Mouse (Mus musculus) hindbrain, embryonic 11.5 days (tissue): ENCODE results near the gene Nt5e. TPM values are rescaled to one million over a fixed set of nuclear protein-coding genes. Genes with fewer than 3 reads are reported as not detected.

Experiments
- ATAC-seq: fragments of 200-750 bp; cut with Nextera tagmentation; 2 replicates; pipeline ENCODE4 v1.8.0; 2017; ENCODE audit warnings: mild to moderate bottlenecking, moderate TSS enrichment, moderate library complexity; ENCODE audit not compliant: low FRiP score
- DNase-seq: peaks from one replicate; pipeline ENCODE4 v3.0.0-alpha.2; 2015; ENCODE audit warnings: low spot score
- H3K27ac ChIP-seq: fragments of 300-500 bp; sonication (generic); 2 replicates; pipeline ENCODE4 v1.5.1; 2014; ENCODE audit warnings: mild to moderate bottlenecking, low read depth, low read length
- H3K27me3 ChIP-seq: fragments of 300-500 bp; sonication (generic); 2 replicates; pipeline ENCODE4 v1.6.1; 2014; ENCODE audit warnings: mild to moderate bottlenecking, low read length, moderate library complexity, mixed read lengths; ENCODE audit not compliant: control insufficient read depth, insufficient read depth
- H3K36me3 ChIP-seq: fragments of 300-500 bp; sonication (generic); 2 replicates; pipeline ENCODE4 v1.6.1; 2014; ENCODE audit warnings: mild to moderate bottlenecking, low read length, moderate library complexity, mixed read lengths; ENCODE audit not compliant: control insufficient read depth, insufficient read depth
- H3K4me1 ChIP-seq: fragments of 300-500 bp; sonication (generic); replicated peaks from 2 replicates; pipeline ENCODE4 v1.6.1; 2014; ENCODE audit warnings: low read length, mixed read lengths; ENCODE audit not compliant: control insufficient read depth, insufficient read depth
- H3K4me2 ChIP-seq: fragments of 300-500 bp; sonication (generic); replicated peaks from 2 replicates; pipeline ENCODE4 v1.6.1; 2014; ENCODE audit warnings: mild to moderate bottlenecking, low read depth, low read length
- H3K4me3 ChIP-seq: fragments of 300-500 bp; sonication (generic); 2 replicates; pipeline ENCODE4 v1.5.1; 2014; ENCODE audit warnings: low read depth, low read length
- H3K9ac ChIP-seq: fragments of 300-500 bp; sonication (generic); 2 replicates; pipeline ENCODE4 v1.6.1; 2014; ENCODE audit warnings: low read depth, low read length
- H3K9me3 ChIP-seq: fragments of 300-500 bp; sonication (generic); 2 replicates; pipeline ENCODE4 v1.6.1; 2016; ENCODE audit warnings: low read length; ENCODE audit not compliant: control insufficient read depth
- WGBS: fragments of 180-500 bp; shearing (Covaris S2); extraction: QIAGEN DNeasy Blood & Tissue Kit; methylation state at CpG from one replicate; pipeline ENCODE4 v1.1.7; 2014; 5-methylcytosine and 5-hydroxymethylcytosine counted together
- polyA plus RNA-seq: library from polyadenylated mRNA; unstranded; fragments of >200 nt; fragmentation: Nextera tagmentation; extraction: Ambion mirVana; gene quantifications from 2 replicates; pipeline ENCODE4 v1.2.1, GENCODE M21; 2014

Gene Nt5e
- polyA plus RNA-seq, 1 experiment from 2014 or later, result 2.1 TPM

DNA sequence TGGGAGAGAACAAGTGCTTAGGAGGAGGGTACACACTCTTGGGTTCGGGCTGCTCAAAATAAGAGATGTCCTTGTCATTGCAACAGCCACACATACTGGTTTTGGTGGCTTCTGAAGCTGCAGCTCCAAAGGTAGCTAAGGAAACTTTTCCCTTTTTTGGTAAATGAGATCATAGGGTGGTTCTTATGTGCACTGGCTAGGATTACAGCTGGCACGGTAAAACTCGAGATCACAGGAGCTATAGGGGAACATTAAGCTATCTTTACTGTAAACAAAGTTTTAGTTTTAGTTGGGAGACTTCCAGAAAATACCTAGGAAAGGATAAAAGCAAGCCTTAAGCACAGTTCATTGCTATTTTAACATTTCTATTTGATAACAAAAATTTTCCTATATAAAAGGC is 24.2 kb downstream of the Nt5e start:
- ATAC-seq, result no peak
- H3K27ac ChIP-seq, result no peak overlapping the region
- WGBS, result 72% methylated on average over 3 of the region's 3 CpGs

DNA sequence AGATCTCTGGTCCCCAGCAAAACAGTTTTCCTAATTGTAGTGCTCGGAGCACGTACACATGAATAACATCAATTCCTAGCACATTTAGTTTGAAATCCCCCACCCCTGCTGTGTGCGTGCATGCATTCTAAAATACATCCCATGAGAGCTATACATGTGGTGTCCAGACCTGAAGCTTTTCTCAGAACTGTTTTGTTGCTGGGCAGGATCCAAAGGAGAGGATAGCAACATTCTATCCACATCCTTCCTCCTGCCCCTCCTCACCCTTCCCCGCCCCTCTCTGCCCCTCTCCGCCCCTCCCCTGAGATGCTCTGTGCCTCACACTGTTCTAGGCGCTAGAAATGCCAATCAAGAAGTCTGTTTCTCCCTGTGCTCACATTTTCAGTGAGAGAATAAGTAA is 25.7 kb downstream of the Nt5e start:
- ATAC-seq, result no peak

More for the DNA sequence above, 24.2 kb downstream of the Nt5e start:
- Histone ChIP-seq H3K36me3 (no peaks in the 10 kb centered on the region), H3K4me1 (0 out of 2 replicates have a peak, but pooled peaks cover 2% of the 10 kb centered on the region), H3K9ac (no peak overlapping the region), H3K4me3 (no peak overlapping the region), H3K4me2 (no peak overlapping the region), H3K9me3 (no peaks in the 10 kb centered on the region), H3K27me3 (no peaks in the 10 kb centered on the region)
- DNase-seq, result no peak

GRCm38 (mm10) chr9:88353459-88353858 is 26.5 kb downstream of the Nt5e start:
- no peak overlapping the region for H3K27ac ChIP-seq
- no peaks in the 10 kb centered on the region for H3K27me3 ChIP-seq
- WGBS, result 92% methylated on average over 7 of the region's 7 CpGs
- 0 out of 2 replicates have a peak, but pooled peaks cover 2% of the 10 kb centered on the region for H3K4me1 ChIP-seq
- no peak for DNase-seq
- H3K4me2 ChIP-seq, result no peak overlapping the region
- no peaks in the 10 kb centered on the region for H3K36me3 ChIP-seq
- H3K4me3 ChIP-seq, result no peak overlapping the region
- H3K9me3 ChIP-seq, result no peaks in the 10 kb centered on the region
- no peak for ATAC-seq
- H3K9ac ChIP-seq, result no peak overlapping the region

More for the DNA sequence above, 25.7 kb downstream of the Nt5e start:
- no peaks in the 10 kb centered on the region for H3K36me3 ChIP-seq
- DNase-seq, result no peak
- H3K9me3 ChIP-seq, result no peaks in the 10 kb centered on the region
- H3K27me3 ChIP-seq, result no peaks in the 10 kb centered on the region
- H3K4me2 ChIP-seq, result no peak overlapping the region
- no peak overlapping the region for H3K4me3 ChIP-seq
- H3K4me1 ChIP-seq, result 0 out of 2 replicates have a peak, but pooled peaks cover 2% of the 10 kb centered on the region
- WGBS, result 60% methylated on average over 6 of the region's 6 CpGs
- H3K27ac ChIP-seq, result no peak overlapping the region
- no peak overlapping the region for H3K9ac ChIP-seq

GRCm38 (mm10) chr9:88357173-88357572 is 30.2 kb downstream of the Nt5e start:
- Histone ChIP-seq H3K4me1 (0 out of 2 replicates have a peak, but pooled peaks cover 2% of the 10 kb centered on the region), H3K4me2 (no peak overlapping the region), H3K36me3 (no peaks in the 10 kb centered on the region), H3K27me3 (no peaks in the 10 kb centered on the region), H3K27ac (no peak overlapping the region), H3K4me3 (no peak overlapping the region), H3K9me3 (no peaks in the 10 kb centered on the region), H3K9ac (no peak overlapping the region)
- no peak for ATAC-seq
- no peak for DNase-seq
- 80% methylated on average over 3 of the region's 3 CpGs for WGBS

GRCm38 (mm10) chr9:88359140-88359539 is 32.1 kb downstream of the Nt5e start:
- Histone ChIP-seq H3K4me2 (no peak overlapping the region), H3K36me3 (no peaks in the 10 kb centered on the region), H3K9ac (no peak overlapping the region), H3K4me3 (no peak overlapping the region), H3K9me3 (no peaks in the 10 kb centered on the region), H3K27me3 (no peaks in the 10 kb centered on the region), H3K4me1 (no peaks in the 10 kb centered on the region), H3K27ac (no peak overlapping the region)
- no peak for DNase-seq
- WGBS, result 81% methylated on average over 2 of the region's 2 CpGs
- ATAC-seq, result no peak

GRCm38 (mm10) chr9:88361211-88361909 is 34.4 kb downstream of the Nt5e start:
- no peaks in the 10 kb centered on the region for H3K9me3 ChIP-seq
- no peaks in the 10 kb centered on the region for H3K36me3 ChIP-seq
- H3K9ac ChIP-seq, result no peak overlapping the region
- no peak for DNase-seq
- no peak overlapping the region for H3K4me3 ChIP-seq
- no peak overlapping the region for H3K4me2 ChIP-seq
- no peak for ATAC-seq
- H3K27ac ChIP-seq, result no peak overlapping the region
- no peaks in the 10 kb centered on the region for H3K27me3 ChIP-seq
- WGBS, result 80% methylated on average over 14 of the region's 14 CpGs
- H3K4me1 ChIP-seq, result no peaks in the 10 kb centered on the region

- WGBS, result 29% methylated on average over 5 of the region's 5 CpGs
- H3K27ac ChIP-seq, result no peak overlapping the region
- H3K9me3 ChIP-seq, result no peaks in the 10 kb centered on the region
- H3K4me3 ChIP-seq, result no peak overlapping the region
- no peaks in the 10 kb centered on the region for H3K27me3 ChIP-seq
- no peak overlapping the region for H3K4me2 ChIP-seq
- ATAC-seq, result 0 out of 2 replicates have a peak, but pooled peaks have one; percentile 13
- H3K9ac ChIP-seq, result no peak overlapping the region
- DNase-seq, result no peak
- no peaks in the 10 kb centered on the region for H3K36me3 ChIP-seq
- no peaks in the 10 kb centered on the region for H3K4me1 ChIP-seq
Measured at GRCm38 (mm10) chr9:88362055-88362850, 35.3 kb downstream of the Nt5e start.

DNA sequence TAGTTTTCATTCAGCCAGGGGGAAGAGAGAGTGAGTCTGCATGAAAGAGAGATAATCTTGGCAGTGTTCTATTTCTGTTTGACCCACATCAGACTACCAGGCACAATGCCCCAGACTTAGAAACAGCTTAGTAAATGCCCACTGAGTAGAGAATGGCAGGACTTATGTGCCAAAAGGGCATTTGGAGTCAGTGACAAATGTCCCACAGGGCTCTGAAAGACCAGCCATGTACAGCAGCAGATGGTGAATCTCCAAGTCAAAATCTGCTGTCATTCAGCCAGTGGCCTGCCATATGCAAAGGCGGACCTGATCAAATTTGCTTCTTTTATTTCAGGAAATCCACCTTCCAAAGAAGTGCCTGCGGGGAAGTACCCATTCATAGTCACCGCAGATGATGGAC is 36.1 kb downstream of the Nt5e start:
- H3K4me2 ChIP-seq, result no peak overlapping the region
- H3K36me3 ChIP-seq, result no peaks in the 10 kb centered on the region
- no peak overlapping the region for H3K4me3 ChIP-seq
- H3K9ac ChIP-seq, result no peak overlapping the region
- no peak overlapping the region for H3K27ac ChIP-seq
- H3K9me3 ChIP-seq, result no peaks in the 10 kb centered on the region
- ATAC-seq (no peak), DNase-seq (no peak)
- no peaks in the 10 kb centered on the region for H3K4me1 ChIP-seq
- WGBS, result 82% methylated on average over 3 of the region's 3 CpGs
- H3K27me3 ChIP-seq, result no peaks in the 10 kb centered on the region
